Mouse (Mus musculus): ENCODE results near the gene Slc25a31. TPM values are rescaled to one million over a fixed set of nuclear protein-coding genes. Genes with fewer than 3 reads are reported as not detected.

The Slc25a31 gene
- polyA plus RNA-seq, 1 experiment from 2014 or later, result not detected

GRCm38 (mm10) chr3:40744024-40744835 is 35.6 kb downstream of the Slc25a31 start, which contains the start of gene Hspa4l:
Gene Hspa4l (plus strand): TSS chr3:40744495.
- ATAC-seq (ENCODE audit: low FRiP score, low TSS enrichment) (no peak), DNase-seq (ENCODE audit: low spot score) (no peak)
- peak within 1 kb of the TSS; percentile 99 for H3K4me2 ChIP-seq (replicated peaks; ENCODE audit: low read depth)
- H3K4me1 ChIP-seq (replicated peaks; ENCODE audit: control insufficient read depth, insufficient read depth), result 0 out of 2 replicates have a peak, but pooled peaks cover 3% of the 10 kb centered on the region
- H3K9ac ChIP-seq (ENCODE audit: low read length), result peak within 1 kb of the TSS; percentile 69
- H3K36me3 ChIP-seq (ENCODE audit: control insufficient read depth, insufficient read depth, low read length), result no peaks in the 10 kb centered on the region
- no peaks in the 10 kb centered on the region for H3K9me3 ChIP-seq (ENCODE audit: control insufficient read depth, low read length)
- H3K27ac ChIP-seq (replicated peaks), result peak within 1 kb of the TSS; percentile 73
- peak within 1 kb of the TSS; percentile 67 for H3K4me3 ChIP-seq (ENCODE audit: low read depth, low read length)
- no peaks in the 10 kb centered on the region for H3K27me3 ChIP-seq (ENCODE audit: control insufficient read depth, insufficient read depth, low read length)
- WGBS, result 27% methylated on average over 16 of the region's 16 CpGs
- no peak for TF ChIP-seq EP300 (optimal IDR thresholded peaks at IDR 0.05)
- TF ChIP-seq CTCF (IDR thresholded peaks at IDR 0.05; ENCODE audit: low read depth), result no peak

- Histone ChIP-seq H3K36me3 (ENCODE audit: control insufficient read depth, insufficient read depth, low read length) (no peaks in the 10 kb centered on the region), H3K4me3 (ENCODE audit: low read depth, low read length) (peak overlapping the region; percentile 67), H3K27me3 (ENCODE audit: control insufficient read depth, insufficient read depth, low read length) (no peaks in the 10 kb centered on the region), H3K9me3 (ENCODE audit: control insufficient read depth, low read length) (no peaks in the 10 kb centered on the region), H3K9ac (ENCODE audit: low read length) (peak overlapping the region; percentile 69), H3K27ac (replicated peaks) (peak overlapping the region; percentile 73), H3K4me1 (replicated peaks; ENCODE audit: control insufficient read depth, insufficient read depth) (0 out of 2 replicates have a peak, but pooled peaks cover 3% of the 10 kb centered on the region), H3K4me2 (replicated peaks; ENCODE audit: low read depth) (peak overlapping the region; percentile 99)
- WGBS, result under 1% methylated on average over 70 of the region's 93 CpGs
- ATAC-seq (ENCODE audit: low FRiP score, low TSS enrichment), result peak; percentile 97
- DNase-seq (ENCODE audit: low spot score), result peak; percentile 91
- TF ChIP-seq CTCF (IDR thresholded peaks at IDR 0.05; ENCODE audit: low read depth) (peak; percentile 16; the same call in 1 of the 2 replicates), EP300 (optimal IDR thresholded peaks at IDR 0.05) (no peak)
Measured at GRCm38 (mm10) chr3:40744836-40745660, 36.4 kb downstream of the Slc25a31 start.

- Histone ChIP-seq H3K9me3 (ENCODE audit: control insufficient read depth, low read length) (no peaks in the 10 kb centered on the region), H3K9ac (ENCODE audit: low read length) (peak overlapping the region; percentile 69), H3K4me3 (ENCODE audit: low read depth, low read length) (peak overlapping the region; percentile 67), H3K36me3 (ENCODE audit: control insufficient read depth, insufficient read depth, low read length) (no peaks in the 10 kb centered on the region), H3K27me3 (ENCODE audit: control insufficient read depth, insufficient read depth, low read length) (no peaks in the 10 kb centered on the region), H3K4me2 (replicated peaks; ENCODE audit: low read depth) (peak overlapping the region; percentile 99), H3K4me1 (replicated peaks; ENCODE audit: control insufficient read depth, insufficient read depth) (0 out of 2 replicates have a peak, but pooled peaks cover 3% of the 10 kb centered on the region), H3K27ac (replicated peaks) (peak overlapping the region; percentile 73)
- WGBS, result 1% methylated on average over 35 of the region's 37 CpGs
- TF ChIP-seq CTCF (IDR thresholded peaks at IDR 0.05; ENCODE audit: low read depth), result no peak; the same call in 1 of the 2 replicates
- peak; percentile 30 for TF ChIP-seq EP300 (optimal IDR thresholded peaks at IDR 0.05)
- DNase-seq (ENCODE audit: low spot score) (peak; percentile 15), ATAC-seq (ENCODE audit: low FRiP score, low TSS enrichment) (peak; percentile 62)
Measured at GRCm38 (mm10) chr3:40745661-40746547, 37.2 kb downstream of the Slc25a31 start.

- H3K36me3 ChIP-seq (ENCODE audit: control insufficient read depth, insufficient read depth, low read length), result no peaks in the 10 kb centered on the region; the same call in 1 of the 2 replicates
- no peak overlapping the region for H3K9ac ChIP-seq (ENCODE audit: low read length)
- ATAC-seq (ENCODE audit: low FRiP score, low TSS enrichment), result no peak
- DNase-seq (ENCODE audit: low spot score), result no peak
- no peaks in the 10 kb centered on the region for H3K4me1 ChIP-seq (replicated peaks; ENCODE audit: control insufficient read depth, insufficient read depth)
- no peaks in the 10 kb centered on the region for H3K27me3 ChIP-seq (ENCODE audit: control insufficient read depth, insufficient read depth, low read length)
- H3K4me3 ChIP-seq (ENCODE audit: low read depth, low read length), result no peak overlapping the region
- H3K27ac ChIP-seq (replicated peaks), result no peak overlapping the region
- 84% methylated on average over 3 of the region's 3 CpGs for WGBS
- no peak for TF ChIP-seq EP300 (optimal IDR thresholded peaks at IDR 0.05)
- TF ChIP-seq CTCF (IDR thresholded peaks at IDR 0.05; ENCODE audit: low read depth), result no peak
- H3K4me2 ChIP-seq (replicated peaks; ENCODE audit: low read depth), result no peak overlapping the region
- H3K9me3 ChIP-seq (ENCODE audit: control insufficient read depth, low read length), result no peaks in the 10 kb centered on the region
Measured at GRCm38 (mm10) chr3:40760746-40761145, 52.1 kb downstream of the Slc25a31 start.

GRCm38 (mm10) chr3:40761312-40761711 is 52.7 kb downstream of the Slc25a31 start:
- no peaks in the 10 kb centered on the region for H3K27me3 ChIP-seq (ENCODE audit: control insufficient read depth, insufficient read depth, low read length)
- TF ChIP-seq EP300 (optimal IDR thresholded peaks at IDR 0.05), result no peak
- TF ChIP-seq CTCF (IDR thresholded peaks at IDR 0.05; ENCODE audit: low read depth), result no peak
- 68% methylated on average over 2 of the region's 2 CpGs for WGBS
- no peaks in the 10 kb centered on the region for H3K9me3 ChIP-seq (ENCODE audit: control insufficient read depth, low read length)
- H3K27ac ChIP-seq (replicated peaks), result no peak overlapping the region
- no peaks in the 10 kb centered on the region; the same call in 1 of the 2 replicates for H3K36me3 ChIP-seq (ENCODE audit: control insufficient read depth, insufficient read depth, low read length)
- no peaks in the 10 kb centered on the region for H3K4me1 ChIP-seq (replicated peaks; ENCODE audit: control insufficient read depth, insufficient read depth)
- no peak overlapping the region for H3K4me2 ChIP-seq (replicated peaks; ENCODE audit: low read depth)
- no peak overlapping the region for H3K9ac ChIP-seq (ENCODE audit: low read length)
- H3K4me3 ChIP-seq (ENCODE audit: low read depth, low read length), result no peak overlapping the region
- no peak for DNase-seq (ENCODE audit: low spot score)
- no peak for ATAC-seq (ENCODE audit: low FRiP score, low TSS enrichment)

Other genes with a start within 250 kb of the Slc25a31 start
- 0.87 and 1.0 TPM in 2 replicates for gene Intu, start 177.6 kb upstream of the Slc25a31 start, polyA plus RNA-seq (2015; fragmentation: Nextera tagmentation; extraction: Ambion mirVana)
- gene Hspa4l, start 35.6 kb downstream of the Slc25a31 start, polyA plus RNA-seq (2015; fragmentation: Nextera tagmentation; extraction: Ambion mirVana), result 7.2 and 8.9 TPM in 2 replicates
- 9.2 and 13.0 TPM in 2 replicates for gene Plk4, start 91.2 kb downstream of the Slc25a31 start, polyA plus RNA-seq (2015; fragmentation: Nextera tagmentation; extraction: Ambion mirVana)
- gene Mfsd8, start 138.0 kb downstream of the Slc25a31 start, polyA plus RNA-seq (2015; fragmentation: Nextera tagmentation; extraction: Ambion mirVana), result 5.9 and 6.1 TPM in 2 replicates
- gene Abhd18, start 138.1 kb downstream of the Slc25a31 start, polyA plus RNA-seq (2015; fragmentation: Nextera tagmentation; extraction: Ambion mirVana), result 5.1 and 5.7 TPM in 2 replicates
- 0.06 and 0.08 TPM in 2 replicates for gene 1700034I23Rik, start 193.7 kb downstream of the Slc25a31 start, polyA plus RNA-seq (2015; fragmentation: Nextera tagmentation; extraction: Ambion mirVana)
- gene Larp1b, start 241.0 kb downstream of the Slc25a31 start, polyA plus RNA-seq (2015; fragmentation: Nextera tagmentation; extraction: Ambion mirVana), result 10.7 and 10.8 TPM in 2 replicates